Mouse (Mus musculus): Measurements from ENCODE around the gene Smarca1. TPM values are rescaled to one million over a fixed set of nuclear protein-coding genes. Genes with fewer than 3 reads are reported as not detected.

Gene Smarca1
- polyA plus RNA-seq (2012; rRNA removed): 14.0 and 21.2 TPM in 2 replicates

- peak; percentile 49 for DNase-seq (ENCODE audit: low read depth)
Measured at GRCm38 (mm10) chrX:47892431-47893024, at the start of gene Smarca1. TSS of gene Smarca1 (minus strand) at chrX:47892974.

GRCm38 (mm10) chrX:47937740-47938139 is 45.0 kb upstream of the Smarca1 start:
- TF ChIP-seq POLR2A (IDR thresholded peaks at IDR 0.05; ENCODE audit: borderline replicate concordance, extremely low read depth, insufficient read depth, insufficient read length, poor library complexity, severe bottlenecking): no peak
- no peak for TF ChIP-seq CTCF (IDR thresholded peaks at IDR 0.05; ENCODE audit: borderline replicate concordance, extremely low read depth, insufficient read depth, insufficient read length)
- DNase-seq (ENCODE audit: low read depth): peak; percentile 92

More at GRCm38 (mm10) chrX:47892431-47893024, at the start of gene Smarca1:
- TF ChIP-seq CTCF (IDR thresholded peaks at IDR 0.05; ENCODE audit: borderline replicate concordance, extremely low read depth, insufficient read depth, insufficient read length) (no peak), POLR2A (IDR thresholded peaks at IDR 0.05; ENCODE audit: borderline replicate concordance, extremely low read depth, insufficient read depth, insufficient read length, poor library complexity, severe bottlenecking) (no peak; the same call in 1 of the 2 replicates)

GRCm38 (mm10) chrX:47936885-47937284 is 44.1 kb upstream of the Smarca1 start:
- TF ChIP-seq CTCF (IDR thresholded peaks at IDR 0.05; ENCODE audit: borderline replicate concordance, extremely low read depth, insufficient read depth, insufficient read length) (no peak), POLR2A (IDR thresholded peaks at IDR 0.05; ENCODE audit: borderline replicate concordance, extremely low read depth, insufficient read depth, insufficient read length, poor library complexity, severe bottlenecking) (no peak)
- peak; percentile 37 for DNase-seq (ENCODE audit: low read depth)

- TF ChIP-seq POLR2A (IDR thresholded peaks at IDR 0.05; ENCODE audit: borderline replicate concordance, extremely low read depth, insufficient read depth, insufficient read length, poor library complexity, severe bottlenecking): no peak
- no peak for TF ChIP-seq CTCF (IDR thresholded peaks at IDR 0.05; ENCODE audit: borderline replicate concordance, extremely low read depth, insufficient read depth, insufficient read length)
- no peak for DNase-seq (ENCODE audit: low read depth)
Measured at GRCm38 (mm10) chrX:47934352-47934751, 41.6 kb upstream of the Smarca1 start.

GRCm38 (mm10) chrX:47930449-47930848 is 37.7 kb upstream of the Smarca1 start:
- no peak for DNase-seq (ENCODE audit: low read depth)
- TF ChIP-seq CTCF (IDR thresholded peaks at IDR 0.05; ENCODE audit: borderline replicate concordance, extremely low read depth, insufficient read depth, insufficient read length) (no peak), POLR2A (IDR thresholded peaks at IDR 0.05; ENCODE audit: borderline replicate concordance, extremely low read depth, insufficient read depth, insufficient read length, poor library complexity, severe bottlenecking) (no peak)

- no peak for DNase-seq (ENCODE audit: low read depth)
- TF ChIP-seq POLR2A (IDR thresholded peaks at IDR 0.05; ENCODE audit: borderline replicate concordance, extremely low read depth, insufficient read depth, insufficient read length, poor library complexity, severe bottlenecking): no peak
- TF ChIP-seq CTCF (IDR thresholded peaks at IDR 0.05; ENCODE audit: borderline replicate concordance, extremely low read depth, insufficient read depth, insufficient read length): no peak
Measured at GRCm38 (mm10) chrX:47927981-47928380, 35.2 kb upstream of the Smarca1 start.

GRCm38 (mm10) chrX:47920541-47920940 is 27.8 kb upstream of the Smarca1 start:
- TF ChIP-seq POLR2A (IDR thresholded peaks at IDR 0.05; ENCODE audit: borderline replicate concordance, extremely low read depth, insufficient read depth, insufficient read length, poor library complexity, severe bottlenecking): no peak
- TF ChIP-seq CTCF (IDR thresholded peaks at IDR 0.05; ENCODE audit: borderline replicate concordance, extremely low read depth, insufficient read depth, insufficient read length): no peak
- DNase-seq (ENCODE audit: low read depth): no peak

GRCm38 (mm10) chrX:47916831-47917230 is 24.1 kb upstream of the Smarca1 start:
- no peak for DNase-seq (ENCODE audit: low read depth)
- TF ChIP-seq CTCF (IDR thresholded peaks at IDR 0.05; ENCODE audit: borderline replicate concordance, extremely low read depth, insufficient read depth, insufficient read length): no peak
- TF ChIP-seq POLR2A (IDR thresholded peaks at IDR 0.05; ENCODE audit: borderline replicate concordance, extremely low read depth, insufficient read depth, insufficient read length, poor library complexity, severe bottlenecking): no peak

GRCm38 (mm10) chrX:47913543-47913938 is 20.8 kb upstream of the Smarca1 start:
- no peak for DNase-seq (ENCODE audit: low read depth)
- TF ChIP-seq CTCF (IDR thresholded peaks at IDR 0.05; ENCODE audit: borderline replicate concordance, extremely low read depth, insufficient read depth, insufficient read length) (no peak), POLR2A (IDR thresholded peaks at IDR 0.05; ENCODE audit: borderline replicate concordance, extremely low read depth, insufficient read depth, insufficient read length, poor library complexity, severe bottlenecking) (no peak)

GRCm38 (mm10) chrX:47912904-47913542 is 20.2 kb upstream of the Smarca1 start:
- peak; percentile 25 for DNase-seq (ENCODE audit: low read depth)
- TF ChIP-seq POLR2A (IDR thresholded peaks at IDR 0.05; ENCODE audit: borderline replicate concordance, extremely low read depth, insufficient read depth, insufficient read length, poor library complexity, severe bottlenecking): no peak
- no peak for TF ChIP-seq CTCF (IDR thresholded peaks at IDR 0.05; ENCODE audit: borderline replicate concordance, extremely low read depth, insufficient read depth, insufficient read length)

GRCm38 (mm10) chrX:47912306-47912792 is 19.6 kb upstream of the Smarca1 start, which contains the start of gene Ocrl:
TSS of gene Ocrl (plus strand) at chrX:47912387.
- DNase-seq (ENCODE audit: low read depth): peak; percentile 85
- TF ChIP-seq CTCF (IDR thresholded peaks at IDR 0.05; ENCODE audit: borderline replicate concordance, extremely low read depth, insufficient read depth, insufficient read length) (peak; percentile 79), POLR2A (IDR thresholded peaks at IDR 0.05; ENCODE audit: borderline replicate concordance, extremely low read depth, insufficient read depth, insufficient read length, poor library complexity, severe bottlenecking) (no peak)
